Mouse (Mus musculus): ENCODE data around the gene Pmis2. TPM values are rescaled to one million over a fixed set of nuclear protein-coding genes. Genes with fewer than 3 reads are reported as not detected.

Pmis2 gene
- not detected for total RNA-seq (2021)
- long read RNA-seq, experiment 1: 0 reads
- long read RNA-seq, experiment 2: 0 reads

DNA sequence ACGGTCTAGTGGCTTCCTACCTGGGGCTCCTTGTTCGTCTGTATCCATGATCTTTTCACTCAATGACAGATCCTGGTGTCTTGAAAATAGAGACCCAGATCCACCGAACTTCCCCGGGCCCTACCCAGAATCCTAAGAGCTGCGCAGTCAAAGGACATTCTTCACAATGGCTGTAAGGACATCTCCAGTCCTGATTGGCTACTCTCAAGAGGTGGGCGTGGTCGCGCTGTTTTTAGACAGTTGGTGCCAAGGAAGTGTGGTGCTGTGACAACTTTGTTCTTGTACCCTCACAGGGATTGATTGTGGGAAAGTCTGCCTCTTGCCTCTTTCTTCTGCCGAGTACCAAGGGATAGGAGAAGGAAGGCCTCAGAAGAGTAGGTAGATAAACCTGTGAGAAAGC is at the start of gene Pmis2:
Pmis2 (minus strand) TSS at position 126 of the 400 bp plus-strand sequence.
- no peak for DNase-seq

DNA sequence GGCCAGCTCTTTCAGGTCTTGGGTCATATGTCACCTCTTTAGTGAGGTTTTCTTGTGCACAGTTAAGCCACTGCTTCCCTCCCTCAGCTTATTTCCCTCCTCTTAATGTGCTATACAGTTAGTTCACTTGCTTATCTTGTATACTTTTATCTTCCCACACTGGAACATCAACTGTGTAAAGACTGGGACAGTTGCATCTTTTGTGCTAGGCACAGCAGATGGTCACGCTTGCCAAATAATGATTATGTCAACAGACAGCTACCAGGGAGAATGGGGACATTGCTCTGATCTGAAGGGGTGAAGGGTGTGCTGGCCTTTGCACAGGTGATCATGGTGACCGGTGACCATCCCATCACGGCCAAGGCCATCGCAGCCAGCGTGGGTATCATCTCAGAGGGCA is 48.3 kb upstream of the Pmis2 start:
- DNase-seq: no peak

DNA sequence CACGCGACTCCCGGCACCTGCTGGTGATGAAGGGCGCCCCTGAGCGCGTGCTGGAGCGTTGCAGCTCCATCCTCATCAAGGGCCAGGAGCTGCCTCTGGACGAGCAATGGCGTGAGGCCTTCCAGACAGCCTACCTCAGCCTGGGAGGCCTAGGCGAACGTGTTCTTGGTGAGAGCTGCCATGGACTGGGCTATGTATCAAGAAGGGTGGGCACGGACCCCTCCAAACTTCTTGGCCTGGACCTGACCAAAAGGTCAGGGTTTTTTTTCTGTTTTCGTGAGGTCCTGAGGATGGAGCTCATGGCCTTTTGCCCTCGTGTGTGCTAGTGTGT is 46.3 kb upstream of the Pmis2 start:
- DNase-seq: no peak

DNA sequence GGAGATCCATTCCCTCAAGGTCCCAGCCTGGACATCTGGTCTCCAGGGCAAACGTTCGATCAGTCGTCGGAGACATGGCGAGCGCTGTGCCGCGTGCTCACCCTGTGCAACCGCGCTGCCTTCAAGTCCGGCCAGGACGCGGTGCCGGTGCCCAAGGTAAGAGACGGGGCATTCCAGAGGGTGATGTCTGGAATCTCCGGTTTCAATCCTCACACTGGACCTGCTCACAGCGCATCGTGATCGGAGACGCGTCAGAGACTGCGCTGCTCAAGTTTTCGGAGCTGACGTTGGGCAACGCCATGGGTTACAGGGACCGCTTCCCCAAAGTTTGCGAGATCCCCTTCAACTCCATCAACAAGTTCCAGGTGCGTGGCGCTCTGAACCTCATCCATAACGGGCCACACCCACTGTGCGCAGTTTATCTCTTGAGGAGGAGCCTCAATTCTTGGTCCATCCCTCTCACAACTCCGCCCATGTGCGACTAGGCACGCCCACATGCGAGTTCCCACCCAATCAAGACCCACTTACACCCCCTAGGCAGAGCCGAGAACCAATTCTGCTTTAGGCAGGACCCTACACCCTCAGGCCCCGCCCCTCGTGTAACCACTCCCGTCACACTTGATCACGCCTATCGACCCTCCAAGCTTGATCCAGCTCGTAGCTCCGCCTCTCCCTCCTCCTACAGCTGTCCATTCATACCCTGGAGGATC is 45.8 kb upstream of the Pmis2 start:
- DNase-seq: peak; percentile 87

DNA sequence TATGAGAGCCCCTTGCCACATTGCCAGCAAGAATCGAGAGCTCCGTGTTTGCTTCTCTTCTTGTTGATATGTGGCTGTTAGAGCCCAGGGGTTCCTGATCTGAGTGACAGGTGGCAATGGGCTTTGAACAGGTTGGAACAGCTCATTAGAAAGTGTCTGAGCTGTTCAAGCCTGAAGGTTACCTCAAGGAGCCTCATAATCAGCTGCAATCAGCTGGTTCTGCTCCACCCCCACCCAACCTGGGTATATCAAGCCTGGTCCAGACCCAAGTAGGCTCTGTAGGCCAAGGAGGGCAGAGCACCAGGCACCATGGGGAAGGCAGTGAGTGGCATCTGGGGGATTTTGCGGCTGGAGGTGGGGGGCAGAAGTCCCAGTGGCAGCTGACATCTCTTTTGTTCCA is 40.5 kb upstream of the Pmis2 start, which contains the start of gene Atp4a:
Atp4a (plus strand) TSS at position 268 of the 400 bp plus-strand sequence.
- no peak for DNase-seq

DNA sequence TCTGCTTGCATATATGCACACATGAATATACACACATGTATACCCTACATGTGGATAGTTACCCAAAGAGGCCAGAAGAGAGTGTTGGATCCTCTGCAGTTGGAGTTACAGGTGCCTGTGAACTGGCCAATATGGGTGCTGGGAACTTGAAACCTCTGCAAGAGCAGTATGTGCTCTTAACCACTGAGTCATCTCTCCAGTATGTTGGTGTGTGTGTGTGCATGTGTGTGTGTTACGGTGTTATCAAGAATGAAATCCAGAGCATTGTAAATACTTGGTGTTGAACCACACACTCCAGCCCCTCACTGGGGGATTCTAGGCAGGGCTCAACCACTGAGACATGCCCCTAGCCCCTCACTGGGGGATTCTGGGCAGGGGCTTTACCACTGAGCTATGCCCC is 36.0 kb upstream of the Pmis2 start:
- DNase-seq: no peak

DNA sequence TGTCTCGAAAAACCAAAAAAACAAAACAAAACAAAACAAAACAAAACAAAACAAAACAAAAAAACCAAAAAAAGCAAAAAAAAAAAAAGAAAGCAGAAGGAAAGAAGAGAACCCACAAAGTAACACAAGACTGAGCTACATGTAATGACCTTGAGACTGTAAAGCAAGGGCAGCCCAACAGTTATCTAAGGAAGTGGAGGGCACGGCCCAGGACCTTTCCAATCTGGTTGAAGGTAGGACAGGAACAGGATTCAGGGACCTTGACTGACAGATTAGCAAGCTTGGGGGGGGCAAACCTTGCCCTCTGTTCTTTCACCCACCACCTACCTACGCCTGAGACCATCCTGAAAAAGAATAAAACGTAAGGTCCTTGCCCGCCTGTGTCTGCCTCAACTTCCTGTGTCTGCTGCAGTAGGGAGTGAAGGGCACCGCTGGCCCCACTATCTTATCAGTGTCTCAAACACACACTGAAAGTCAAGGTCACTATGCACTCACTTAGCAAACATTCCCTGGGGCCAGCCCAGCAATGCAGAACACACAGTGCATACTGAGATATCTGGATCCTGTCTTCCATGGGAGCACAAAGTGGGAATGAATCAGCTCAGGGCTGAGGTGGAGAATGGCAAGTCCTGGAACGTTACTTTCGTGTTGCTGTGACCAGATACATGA is 34.9 kb upstream of the Pmis2 start:
- DNase-seq: peak; percentile 62

DNA sequence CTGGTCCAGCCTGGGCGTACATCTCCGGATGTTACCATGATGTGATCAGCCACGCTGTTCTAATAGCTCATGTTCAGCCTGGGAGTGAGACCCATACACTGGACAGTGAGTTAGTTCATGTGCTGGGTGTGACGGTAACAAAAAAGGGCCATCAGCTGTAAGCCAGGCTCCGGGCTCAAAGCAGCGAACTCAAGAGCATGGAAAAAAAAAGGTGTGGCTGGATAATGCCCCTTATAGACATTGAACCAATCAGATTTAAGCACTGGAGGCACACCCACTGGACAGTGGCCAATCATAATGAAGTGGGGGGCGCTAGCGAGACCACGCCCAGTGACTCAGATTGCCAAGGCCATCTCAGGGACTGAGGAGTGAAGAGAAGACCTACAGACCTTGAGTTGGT is 27.2 kb upstream of the Pmis2 start, which contains the start of gene 2200002J24Rik:
2200002J24Rik (plus strand) TSS at position 338 of the 400 bp plus-strand sequence.
- peak; percentile 83 for DNase-seq

DNA sequence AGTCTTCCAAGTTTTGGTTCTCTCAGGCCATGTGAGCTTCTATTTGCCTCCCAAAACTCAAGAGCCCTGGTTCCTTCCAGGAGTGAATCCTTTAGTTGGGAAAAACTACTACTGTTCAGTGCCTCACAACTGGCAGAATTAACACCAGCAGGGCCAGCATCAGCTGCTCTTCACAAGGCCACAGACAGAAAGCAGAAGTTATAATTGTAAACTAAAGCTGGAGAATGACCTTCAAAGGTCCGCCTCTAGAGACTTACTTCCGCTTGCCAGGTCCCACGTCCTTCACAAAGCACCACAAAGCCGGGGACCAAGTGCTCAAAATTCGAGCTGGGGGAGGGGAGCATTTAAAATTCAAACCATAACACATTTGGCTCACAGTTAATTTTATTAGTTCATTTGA is 26.7 kb upstream of the Pmis2 start:
- DNase-seq: peak; percentile 28

DNA sequence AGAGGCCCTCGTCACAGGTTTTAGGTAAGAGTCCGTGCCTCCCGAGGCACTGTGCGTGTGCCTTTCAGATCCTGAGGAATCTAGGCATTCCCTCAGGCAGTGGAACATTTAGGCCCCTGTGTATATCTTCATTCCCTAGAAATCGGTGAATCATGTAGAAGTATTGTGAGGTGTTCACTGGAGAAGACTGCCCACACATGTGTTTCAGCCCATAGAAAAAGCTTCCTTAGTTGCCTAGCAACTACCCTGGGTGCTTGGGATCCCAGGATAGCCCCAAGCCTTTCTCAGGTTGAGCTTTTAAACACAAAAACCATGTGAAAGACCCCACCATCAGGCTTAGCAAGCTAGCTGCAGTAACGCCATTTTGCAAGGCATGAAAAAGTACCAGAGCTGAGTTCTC is 16.9 kb upstream of the Pmis2 start:
- no peak for DNase-seq

DNA sequence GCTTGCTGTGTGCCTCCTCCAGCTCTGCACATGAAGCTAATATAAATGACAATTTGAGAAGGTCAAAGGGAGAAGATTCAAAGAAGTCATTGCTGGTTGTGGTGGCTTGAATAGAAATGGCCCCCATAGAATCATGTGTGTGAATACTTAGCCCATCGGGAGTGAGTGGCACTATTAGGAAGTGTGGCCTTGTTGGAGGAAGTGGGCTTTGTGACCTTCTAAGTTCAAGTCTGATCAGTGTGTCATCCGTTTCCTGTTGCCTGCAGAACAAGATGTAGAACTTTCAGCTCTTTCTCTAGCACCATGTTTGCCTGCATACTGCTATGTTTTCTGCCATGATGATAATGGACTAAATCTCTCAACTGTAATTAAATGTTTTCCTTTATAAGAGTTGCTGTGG is 12.0 kb upstream of the Pmis2 start:
- no peak for DNase-seq

DNA sequence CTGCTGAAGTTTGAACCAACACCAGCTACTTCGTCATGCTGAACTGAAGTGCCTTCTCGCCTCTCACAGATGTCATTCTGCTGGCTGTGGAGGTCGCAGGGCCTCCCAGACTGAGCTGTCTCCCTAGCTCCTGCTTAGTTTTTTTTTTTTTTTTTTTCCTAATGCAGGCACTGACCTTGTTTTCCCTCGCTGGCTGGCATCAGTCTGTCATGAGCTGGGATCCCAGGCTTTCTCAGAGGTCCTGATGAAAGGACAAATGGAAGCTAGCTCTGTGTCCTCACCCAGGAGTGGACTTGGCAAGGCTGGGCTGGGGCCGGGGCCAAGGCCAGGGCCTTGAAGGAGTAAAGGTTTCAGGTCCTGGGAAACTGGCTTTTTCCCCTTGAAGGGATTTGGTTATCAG is 10.5 kb upstream of the Pmis2 start:
- DNase-seq: peak; percentile 44

DNA sequence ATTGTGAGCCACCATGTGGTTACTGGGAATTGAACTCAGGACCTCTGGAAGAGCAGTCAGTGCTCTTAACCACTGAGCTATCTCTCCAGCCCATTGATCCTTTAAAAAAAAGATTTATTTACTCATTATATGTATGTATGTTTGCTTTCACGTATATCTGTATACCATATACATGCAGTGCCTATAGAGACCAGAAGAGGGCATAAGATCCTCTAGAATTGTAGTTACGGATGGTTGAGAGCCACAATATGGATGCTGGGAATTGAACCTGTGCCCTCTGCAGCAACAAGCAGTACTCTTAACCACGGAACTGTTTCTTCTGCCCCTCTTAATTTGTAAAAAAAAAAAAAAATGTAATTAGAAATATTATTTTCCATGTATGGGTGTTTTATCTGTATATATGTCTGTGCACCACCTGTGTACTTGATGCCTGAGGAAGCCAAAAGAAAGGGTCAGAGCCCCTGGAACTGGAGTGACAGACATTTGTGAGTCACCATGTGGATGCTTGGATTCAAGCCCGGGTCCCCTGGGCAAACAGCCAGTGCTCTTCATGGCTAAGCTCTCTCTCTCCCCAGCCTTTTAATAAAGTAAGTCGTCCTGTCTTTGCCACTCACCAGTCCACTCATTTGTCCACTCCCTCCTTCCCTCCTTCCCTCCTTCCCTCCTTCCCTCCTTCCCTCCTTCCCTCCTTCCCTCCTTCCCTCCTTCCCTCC is 7.0 kb upstream of the Pmis2 start:
- peak; percentile 89 for DNase-seq

DNA sequence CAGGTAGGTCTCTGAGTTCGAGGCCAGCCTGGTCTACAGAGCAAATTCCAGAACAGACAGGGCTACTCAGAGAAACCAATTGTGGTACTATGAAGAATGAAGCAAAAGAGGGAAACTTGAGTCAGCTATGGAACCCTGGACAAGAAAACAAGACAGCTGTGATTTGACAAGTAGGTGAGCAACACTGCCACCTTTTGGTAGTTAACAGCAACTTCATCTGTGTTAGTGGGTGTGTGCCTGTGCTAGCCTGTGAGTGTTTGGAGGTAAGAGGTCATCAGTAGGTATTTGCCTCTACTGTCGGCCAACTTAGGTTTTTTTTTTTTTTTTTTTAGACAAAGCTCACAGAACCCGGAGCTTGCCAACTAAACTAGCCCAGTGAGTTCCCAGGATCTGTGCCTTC is 2.2 kb downstream of the Pmis2 start:
- DNase-seq: peak; percentile 9

DNA sequence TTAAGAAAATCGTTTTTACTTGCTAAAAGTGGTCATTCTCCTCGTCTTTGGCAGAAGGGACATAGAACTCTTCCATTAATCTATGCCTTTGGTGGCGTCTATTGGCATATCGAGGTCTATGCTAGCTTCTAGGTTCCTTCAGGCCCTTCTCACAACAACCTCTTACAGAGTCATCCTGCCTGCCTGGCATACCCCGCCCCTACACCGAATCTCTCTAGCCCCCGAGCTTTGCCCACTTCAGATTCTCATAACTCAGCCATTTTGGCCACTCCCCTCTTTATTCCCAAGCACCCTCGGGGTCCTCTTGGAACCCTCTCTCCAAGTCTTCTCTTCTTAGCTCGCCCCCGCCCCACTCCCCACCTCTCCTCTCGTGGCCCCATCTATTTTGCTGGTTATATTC is 6.1 kb downstream of the Pmis2 start:
- DNase-seq: peak; percentile 17

DNA sequence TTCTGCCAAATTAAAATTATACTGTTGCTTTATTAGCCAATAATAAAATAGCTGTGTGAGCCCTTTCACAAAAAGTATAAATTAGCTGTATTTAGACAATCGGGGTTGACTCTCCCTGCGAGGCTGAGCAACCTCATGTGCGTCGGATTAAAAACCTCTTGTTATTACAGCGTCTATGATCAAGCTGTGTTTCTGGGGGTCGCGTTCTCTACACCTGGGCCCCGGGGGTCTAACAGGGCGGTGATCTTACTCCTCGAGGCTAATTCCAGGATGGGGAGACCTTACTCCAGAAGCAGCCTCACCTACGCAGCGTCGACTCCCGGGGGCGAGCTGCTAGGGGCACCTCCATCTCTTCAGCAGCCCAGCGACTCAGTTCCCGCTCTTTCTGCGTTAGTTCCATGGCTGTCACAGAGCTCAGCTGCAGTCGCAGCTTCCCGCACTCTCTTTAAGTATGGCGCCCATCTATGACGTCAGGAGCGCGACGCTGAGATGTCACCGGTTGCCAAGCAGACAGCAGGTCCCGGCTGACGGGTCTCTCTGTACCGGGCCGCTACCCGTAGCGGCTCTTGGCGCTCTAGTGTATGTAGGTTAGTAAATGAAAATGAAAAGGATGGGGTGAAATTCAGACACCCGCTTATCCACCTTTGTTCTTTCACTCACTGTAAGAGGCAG is 6.7 kb downstream of the Pmis2 start, which contains the start of gene Haus5:
Haus5 (minus strand) TSS at position 466 of the 672 bp plus-strand sequence.
- peak; percentile 95 for DNase-seq

DNA sequence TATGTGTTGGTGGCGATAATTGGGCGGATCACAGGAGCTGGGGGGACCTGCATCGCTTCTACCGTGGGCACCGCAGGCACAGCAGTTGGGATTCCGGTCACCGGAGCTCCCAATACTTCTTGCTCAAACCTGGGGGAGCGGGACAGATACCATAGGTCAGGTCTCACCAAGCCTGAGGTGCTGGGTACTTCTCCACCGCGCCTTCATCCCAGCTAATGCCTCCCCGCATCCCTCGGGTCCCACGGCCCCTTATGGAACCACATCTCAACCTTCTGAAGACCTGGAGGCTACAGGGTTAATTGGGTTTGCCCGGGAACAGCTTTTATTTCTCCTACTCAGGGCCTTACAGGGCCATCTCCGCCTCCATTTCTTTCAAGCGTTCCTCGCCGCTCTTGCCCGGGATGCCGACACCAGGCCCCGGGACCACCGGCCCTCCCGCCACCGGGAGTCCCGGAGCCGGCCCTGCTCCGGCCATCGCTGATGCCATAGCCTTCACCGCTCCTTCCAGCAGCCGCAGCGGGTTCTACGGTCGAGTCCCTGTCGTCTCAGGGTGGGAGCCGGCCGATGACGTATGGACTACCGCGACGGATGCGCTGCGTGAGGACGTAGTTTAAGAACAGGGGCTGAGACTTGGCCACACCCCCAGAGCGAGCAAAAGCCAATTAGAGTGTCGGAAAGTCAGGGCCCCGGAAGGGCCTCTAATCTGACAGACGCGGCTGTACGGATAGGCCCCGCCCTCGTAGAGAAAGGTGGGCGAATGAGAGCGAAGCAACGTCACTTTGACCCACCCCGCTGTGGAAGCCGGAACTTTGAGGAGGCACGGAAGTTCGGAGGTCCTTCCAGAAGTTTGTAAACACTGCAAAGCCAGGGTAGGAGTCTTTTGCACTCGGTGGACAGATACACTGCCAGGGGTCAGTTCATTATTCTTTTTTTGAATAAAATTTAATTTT is 21.5 kb downstream of the Pmis2 start, which contains the start of gene Rbm42:
Rbm42 (minus strand) TSS at position 727 of the 950 bp plus-strand sequence.
- peak; percentile 98 for DNase-seq

DNA sequence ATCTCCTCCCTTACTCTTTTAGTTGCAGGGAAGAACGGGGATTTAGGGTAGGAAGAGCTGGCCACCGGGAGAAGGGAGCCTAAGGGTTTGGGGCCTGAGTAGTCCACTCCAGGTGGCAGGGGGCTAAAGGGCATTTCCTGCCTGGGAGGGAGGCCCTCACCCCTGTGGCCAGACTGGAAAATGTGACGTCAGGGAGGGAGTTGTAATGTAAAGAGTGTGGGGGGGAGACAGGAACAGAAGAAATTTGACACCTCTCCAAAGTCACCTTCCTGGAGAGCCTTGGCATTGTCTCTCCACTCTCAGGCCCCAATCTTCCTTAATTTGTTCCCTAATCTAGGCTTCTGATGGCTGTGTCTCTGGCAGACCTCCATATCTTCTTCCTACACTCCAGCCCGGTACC is 32.3 kb downstream of the Pmis2 start:
- no peak for DNase-seq

DNA sequence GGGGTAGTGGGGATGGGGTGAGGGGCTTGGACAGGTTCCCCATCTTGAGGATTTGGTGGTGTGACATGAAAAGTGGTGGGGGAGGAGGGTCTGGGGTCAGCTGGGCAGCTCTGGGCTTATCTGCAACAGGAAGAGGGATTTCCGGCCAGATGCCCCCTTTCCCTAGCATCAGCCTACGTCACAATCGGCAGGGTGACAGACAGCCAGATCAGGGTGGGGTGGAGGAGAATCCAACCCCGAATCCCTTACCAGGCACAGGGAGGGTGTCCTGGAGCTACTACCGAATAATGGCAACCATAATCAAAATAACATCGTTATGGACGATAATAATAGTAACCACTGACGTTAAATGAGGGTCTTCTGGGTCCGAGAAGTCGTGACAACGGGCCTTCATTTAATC is 35.0 kb downstream of the Pmis2 start:
- DNase-seq: no peak

DNA sequence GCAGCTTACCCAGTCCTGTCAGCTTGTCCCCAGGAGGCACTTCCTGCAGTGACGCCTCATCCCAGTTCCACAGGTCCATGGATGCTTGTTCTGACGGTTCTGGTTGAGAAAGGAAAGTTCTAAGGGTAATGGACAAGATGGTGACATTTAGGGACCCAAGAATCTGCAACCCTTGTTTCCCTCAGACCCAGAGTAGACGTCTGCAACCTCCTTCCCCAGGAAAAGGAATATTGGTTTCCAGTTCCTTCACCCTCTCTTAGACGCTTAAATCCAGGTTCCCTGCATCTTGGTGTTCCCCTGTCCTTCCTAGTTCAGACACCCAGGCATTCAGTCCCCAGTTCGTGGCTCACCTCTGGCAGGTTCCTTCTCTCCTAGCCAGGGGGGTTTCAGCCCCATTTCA is 35.7 kb downstream of the Pmis2 start, which contains the start of gene Etv2:
Etv2 (minus strand) TSS at position 101 of the 400 bp plus-strand sequence.
- no peak for DNase-seq

DNA sequence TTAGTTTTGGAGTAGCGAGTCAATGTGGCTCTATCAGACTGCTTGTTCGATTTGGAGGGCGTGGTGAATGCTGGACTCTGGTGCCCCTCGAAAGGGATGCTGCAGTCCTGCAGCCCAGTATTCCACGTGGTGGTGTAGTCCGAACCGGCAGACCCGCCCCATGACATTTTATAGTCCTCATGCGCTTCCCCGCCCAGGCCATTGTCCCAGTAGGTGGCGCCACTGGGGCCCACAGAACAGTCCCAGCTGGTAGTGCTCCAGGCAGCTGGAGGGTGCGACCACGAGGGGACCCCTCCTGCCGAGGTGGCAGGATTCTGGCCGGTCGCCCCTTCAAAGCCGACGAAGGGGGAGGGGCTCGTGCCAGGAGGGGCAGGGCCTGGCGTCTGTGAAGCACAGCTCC is 36.8 kb downstream of the Pmis2 start:
- DNase-seq: peak; percentile 71

All from adrenal gland, postnatal 10 days (tissue).